Mouse (Mus musculus) lung, adult 2 months (tissue): ENCODE data around the gene Uggt1.

Source experiments
- CTCF ChIP-seq: fragments of 200-500 bp; IDR thresholded peaks from 2 replicates; pipeline ENCODE4 v1.5.1; 2011; ENCODE audit warnings: mild to moderate bottlenecking, low read length, control low read depth; ENCODE audit not compliant: insufficient read depth
- POLR2A ChIP-seq: fragments of 200-500 bp; IDR thresholded peaks from 2 replicates; pipeline ENCODE4 v1.6.1; 2011; ENCODE audit warnings: low read depth, mild to moderate bottlenecking, control low read depth, low read length, borderline replicate concordance; ENCODE audit errors: extremely low read depth

DNA sequence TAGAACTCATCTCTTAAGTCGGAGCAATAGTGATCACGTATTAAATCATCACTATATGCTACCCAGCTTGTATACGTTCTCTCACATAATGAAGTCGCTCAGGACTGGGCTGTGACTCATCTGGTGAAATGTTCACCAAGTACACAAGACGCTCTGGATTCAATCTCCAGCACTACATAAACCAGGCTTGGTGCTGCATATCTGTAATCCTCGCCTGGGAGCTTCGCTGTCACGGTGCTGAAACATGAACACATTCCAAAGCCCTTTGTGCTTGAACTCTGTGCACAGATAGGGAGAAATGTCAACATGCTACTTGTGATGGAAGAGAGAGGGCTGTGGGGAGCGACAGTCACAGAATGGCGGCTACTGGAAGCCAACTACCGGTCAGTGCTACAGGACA is 52.6 kb downstream of the Uggt1 start:
- TF ChIP-seq POLR2A (no peak), CTCF (no peak)
